Mouse (Mus musculus): Measurements from ENCODE around the gene Pigk.

DNA sequence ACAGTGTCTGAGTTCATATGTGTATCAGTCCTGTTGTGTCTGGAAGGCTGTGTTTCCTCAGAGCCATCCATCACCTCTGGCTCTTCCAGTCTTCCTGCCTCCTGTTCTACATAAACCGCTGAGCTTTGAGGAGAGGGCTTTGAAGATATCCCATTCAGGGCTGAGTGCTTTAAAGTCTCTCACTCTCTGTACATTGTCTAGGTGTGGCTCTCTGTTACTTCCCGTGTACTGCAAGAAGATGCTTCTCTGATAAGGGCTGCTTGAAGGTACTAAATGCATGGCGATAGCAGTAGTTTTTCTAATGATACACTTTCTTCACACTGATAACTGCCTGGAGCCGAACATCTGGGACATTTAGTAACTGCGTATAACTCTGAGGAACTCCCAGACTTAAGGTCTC lies 242.1 kb downstream of the Pigk start:
- TF ChIP-seq POLR2A (IDR thresholded peaks at IDR 0.05; ENCODE audit: borderline replicate concordance, low read depth, low read length) (no peak), CTCF (IDR thresholded peaks at IDR 0.05; ENCODE audit: low read depth, low read length) (no peak)

Data from bone marrow macrophage, adult 2 months (primary cell).